Mouse (Mus musculus): ENCODE data around the gene Olfr1046. TPM values are rescaled to one million over a fixed set of nuclear protein-coding genes. Genes with fewer than 3 reads are reported as not detected.
"Not testable (repeated sequence)": the region's sequence is repeated elsewhere in the genome, so short reads cannot be mapped to it uniquely, and the experiment has no call there.

Gene Olfr1046
- total RNA-seq (2021) = not detected
- long read RNA-seq, experiment 1 = 0 reads
- long read RNA-seq, experiment 2 = 0 reads

GRCm38 (mm10) chr2:86219214-86219613 lies at the start of gene Olfr1046:
Gene Olfr1046 (minus strand): TSS chr2:86219314.
- no peak for DNase-seq (ENCODE audit: low spot score in 2 of 2)

GRCm38 (mm10) chr2:86258228-86258627 lies 39.1 kb upstream of the Olfr1046 start, which contains the start of gene Olfr1049:
Gene Olfr1049 (minus strand): TSS chr2:86258328.
- not testable (repeated sequence) for DNase-seq (ENCODE audit: low spot score in 2 of 2)

GRCm38 (mm10) chr2:86240189-86240588 lies 21.1 kb upstream of the Olfr1046 start, which contains the start of gene Olfr1048:
Gene Olfr1048 (minus strand): TSS chr2:86240289.
- no peak for DNase-seq (ENCODE audit: low spot score in 2 of 2)

GRCm38 (mm10) chr2:86231301-86231700 lies 12.2 kb upstream of the Olfr1046 start, which contains the start of gene Olfr1047:
Gene Olfr1047 (minus strand): TSS chr2:86231401.
- DNase-seq (ENCODE audit: low spot score in 2 of 2) = no peak

GRCm38 (mm10) chr2:86202909-86203308 lies 16.2 kb downstream of the Olfr1046 start, which contains the start of gene Olfr1045:
Gene Olfr1045 (minus strand): TSS chr2:86203009.
- no peak for DNase-seq (ENCODE audit: low spot score in 2 of 2)

- no peak for DNase-seq (ENCODE audit: low spot score in 2 of 2)
Measured at GRCm38 (mm10) chr2:86195863-86196262, 23.3 kb downstream of the Olfr1046 start.

GRCm38 (mm10) chr2:86185583-86185982 lies 33.5 kb downstream of the Olfr1046 start, which contains the start of gene Olfr52:
Gene Olfr52 (minus strand): TSS chr2:86185683.
- no peak for DNase-seq (ENCODE audit: low spot score in 2 of 2)

GRCm38 (mm10) chr2:86179950-86180349 lies 39.2 kb downstream of the Olfr1046 start:
- no peak for DNase-seq (ENCODE audit: low spot score in 2 of 2)

- no peak for DNase-seq (ENCODE audit: low spot score in 2 of 2)
Measured at GRCm38 (mm10) chr2:86177720-86178119, 41.4 kb downstream of the Olfr1046 start, which contains the start of gene Olfr1044. Gene Olfr1044 (minus strand): TSS chr2:86177820.

GRCm38 (mm10) chr2:86175422-86175821 lies 43.7 kb downstream of the Olfr1046 start:
- DNase-seq (ENCODE audit: low spot score in 2 of 2) = not testable (repeated sequence)

GRCm38 (mm10) chr2:86167422-86167821 lies 51.7 kb downstream of the Olfr1046 start, which contains the start of gene Olfr1043:
Gene Olfr1043 (minus strand): TSS chr2:86167522.
- DNase-seq (ENCODE audit: low spot score in 2 of 2) = no peak

Other genes starting within 250 kb of the Olfr1046 start
- not detected for gene Olfr1029, start 245.4 kb downstream of the Olfr1046 start, total RNA-seq (2021)
- not detected for gene Olfr1030, start 240.0 kb downstream of the Olfr1046 start, total RNA-seq (2021)
- not detected for gene Olfr1031, start 229.0 kb downstream of the Olfr1046 start, total RNA-seq (2021)
- gene Olfr1032, start 213.8 kb downstream of the Olfr1046 start, total RNA-seq (2021) = not detected
- gene Olfr1033, start 198.7 kb downstream of the Olfr1046 start, total RNA-seq (2021) = not detected
- not detected for gene Olfr1034, start 173.5 kb downstream of the Olfr1046 start, total RNA-seq (2021)
- not detected for gene Olfr1036, start 145.3 kb downstream of the Olfr1046 start, total RNA-seq (2021)
- not detected for gene Olfr1037, start 131.9 kb downstream of the Olfr1046 start, total RNA-seq (2021)
- gene Olfr1039, start 83.4 kb downstream of the Olfr1046 start, total RNA-seq (2021) = not detected
- gene Olfr1040, start 72.6 kb downstream of the Olfr1046 start, total RNA-seq (2021) = not detected
- gene Olfr1042, start 57.5 kb downstream of the Olfr1046 start, total RNA-seq (2021) = not detected
- gene Olfr1043, start 51.8 kb downstream of the Olfr1046 start, total RNA-seq (2021) = not detected
- not detected for gene Olfr1044, start 41.5 kb downstream of the Olfr1046 start, total RNA-seq (2021)
- not detected for gene Olfr52, start 33.6 kb downstream of the Olfr1046 start, total RNA-seq (2021)
- not detected for gene Olfr1045, start 16.3 kb downstream of the Olfr1046 start, total RNA-seq (2021)
- not detected for gene Olfr1047, start 12.1 kb upstream of the Olfr1046 start, total RNA-seq (2021)
- gene Olfr1048, start 21.0 kb upstream of the Olfr1046 start, total RNA-seq (2021) = not detected
- not detected for gene Olfr1049, start 39.0 kb upstream of the Olfr1046 start, total RNA-seq (2021)
- not detected for gene Olfr1051, start 59.8 kb upstream of the Olfr1046 start, total RNA-seq (2021)
- gene Olfr1052, start 73.1 kb upstream of the Olfr1046 start, total RNA-seq (2021) = not detected
- gene Olfr1053, start 96.0 kb upstream of the Olfr1046 start, total RNA-seq (2021) = not detected
- gene Olfr1054, start 116.1 kb upstream of the Olfr1046 start, total RNA-seq (2021) = not detected
- gene Olfr1055, start 131.0 kb upstream of the Olfr1046 start, total RNA-seq (2021) = not detected
- gene Olfr1056, start 143.2 kb upstream of the Olfr1046 start, total RNA-seq (2021) = not detected
- not detected for gene Olfr1057, start 159.1 kb upstream of the Olfr1046 start, total RNA-seq (2021)
- gene Olfr1058, start 169.2 kb upstream of the Olfr1046 start, total RNA-seq (2021) = not detected
- not detected for gene Olfr1061, start 194.7 kb upstream of the Olfr1046 start, total RNA-seq (2021)
- gene Olfr1062, start 207.4 kb upstream of the Olfr1046 start, total RNA-seq (2021) = not detected
- gene Olfr1065, start 231.3 kb upstream of the Olfr1046 start, total RNA-seq (2021) = not detected
- gene Olfr1066, start 237.0 kb upstream of the Olfr1046 start, total RNA-seq (2021) = not detected